Mouse (Mus musculus): ENCODE data around the gene Fgr.

- TF ChIP-seq CTCF (IDR thresholded peaks at IDR 0.05; ENCODE audit: borderline replicate concordance, control insufficient read depth, extremely low read depth, insufficient read depth, low read length, poor library complexity) = no peak
- TF ChIP-seq POLR2A (IDR thresholded peaks at IDR 0.05; ENCODE audit: control insufficient read depth, extremely low read depth, insufficient read depth, low read length, poor library complexity) = no peak
Observed at GRCm38 (mm10) chr4:132983664-132984512, 10.0 kb downstream of the Fgr start.

Measured in thymus, adult 2 months (tissue).